Mouse (Mus musculus) embryo, embryonic 9.5 days (tissue): ENCODE results near the gene Ogg1.
"Not testable (repeated sequence)": the region's sequence is repeated elsewhere in the genome, so short reads cannot be mapped to it uniquely, and the experiment has no call there.

Source experiments
- DNase-seq: peaks from one replicate; pipeline ENCODE4 v3.0.0-alpha.2; 2017; ENCODE audit errors: extremely low spot score

Ogg1 gene

GRCm38 (mm10) chr6:113331721-113332120, 4.9 kb downstream of the Ogg1 start:
- DNase-seq: no peak

- not testable (repeated sequence) for DNase-seq
Measured at GRCm38 (mm10) chr6:113332734-113333133, 6.0 kb downstream of the Ogg1 start.

GRCm38 (mm10) chr6:113333137-113333950, 6.6 kb downstream of the Ogg1 start:
- DNase-seq: no peak

- no peak for DNase-seq
Measured at GRCm38 (mm10) chr6:113334216-113334615, 7.4 kb downstream of the Ogg1 start.

- no peak for DNase-seq
Measured at GRCm38 (mm10) chr6:113336852-113337620, 10.3 kb downstream of the Ogg1 start.

- no peak for DNase-seq
Measured at GRCm38 (mm10) chr6:113341574-113341973, 14.8 kb downstream of the Ogg1 start.

- no peak for DNase-seq
Measured at GRCm38 (mm10) chr6:113342297-113342696, 15.5 kb downstream of the Ogg1 start.

- DNase-seq: peak; percentile 72
Measured at GRCm38 (mm10) chr6:113343177-113344092, 16.7 kb downstream of the Ogg1 start, which contains the start of gene Camk1. Camk1 (minus strand) TSS chr6:113343984.

GRCm38 (mm10) chr6:113344321-113344720, 17.5 kb downstream of the Ogg1 start:
- DNase-seq: no peak

- no peak for DNase-seq
Measured at GRCm38 (mm10) chr6:113346897-113347296, 20.1 kb downstream of the Ogg1 start.

- no peak for DNase-seq
Measured at GRCm38 (mm10) chr6:113350538-113350937, 23.8 kb downstream of the Ogg1 start.

GRCm38 (mm10) chr6:113351161-113351560, 24.4 kb downstream of the Ogg1 start:
- no peak for DNase-seq

- no peak for DNase-seq
Measured at GRCm38 (mm10) chr6:113351653-113352052, 24.9 kb downstream of the Ogg1 start.

GRCm38 (mm10) chr6:113352820-113353219, 26.0 kb downstream of the Ogg1 start:
- DNase-seq: no peak

GRCm38 (mm10) chr6:113353696-113354095, 26.9 kb downstream of the Ogg1 start:
- no peak for DNase-seq

GRCm38 (mm10) chr6:113361476-113361875, 34.7 kb downstream of the Ogg1 start:
- no peak for DNase-seq

GRCm38 (mm10) chr6:113362241-113362640, 35.5 kb downstream of the Ogg1 start:
- DNase-seq: no peak

- DNase-seq: no peak
Measured at GRCm38 (mm10) chr6:113364518-113365135, 37.9 kb downstream of the Ogg1 start.

GRCm38 (mm10) chr6:113366639-113367038, 39.9 kb downstream of the Ogg1 start:
- DNase-seq: no peak

GRCm38 (mm10) chr6:113367574-113367973, 40.8 kb downstream of the Ogg1 start:
- DNase-seq: no peak

GRCm38 (mm10) chr6:113368124-113368523, 41.4 kb downstream of the Ogg1 start:
- no peak for DNase-seq
